Mouse (Mus musculus) intestine, embryonic 15.5 days (tissue): ENCODE measurements around the gene Cd7. TPM values are rescaled to one million over a fixed set of nuclear protein-coding genes. Genes with fewer than 3 reads are reported as not detected.
A peak's percentile ranks its signal among the peaks of the same experiment; 100 is the strongest.
"Not testable (repeated sequence)": the region's sequence is repeated elsewhere in the genome, so short reads cannot be mapped to it uniquely, and the experiment has no call there.

Source experiments
- ATAC-seq: fragments of 200-750 bp; cut with Nextera tagmentation; 2 replicates; pipeline ENCODE4 v1.8.0; 2017; ENCODE audit warnings: moderate TSS enrichment, moderate library complexity
- H3K27ac ChIP-seq: fragments of 300-500 bp; sonication (generic); 2 replicates; pipeline ENCODE4 v1.5.1; 2015; ENCODE audit warnings: mild to moderate bottlenecking, inconsistent platforms
- H3K27me3 ChIP-seq: fragments of 300-500 bp; sonication (generic); replicated peaks from 2 replicates; pipeline ENCODE4 v1.6.1; 2015; ENCODE audit warnings: inconsistent platforms
- H3K36me3 ChIP-seq: fragments of 300-500 bp; sonication (generic); 2 replicates; pipeline ENCODE4 v1.6.1; 2015; ENCODE audit warnings: inconsistent platforms
- H3K4me1 ChIP-seq: fragments of 300-500 bp; sonication (generic); replicated peaks from 2 replicates; pipeline ENCODE4 v1.6.1; 2015; ENCODE audit warnings: inconsistent platforms
- H3K4me2 ChIP-seq: fragments of 300-500 bp; sonication (generic); replicated peaks from 2 replicates; pipeline ENCODE4 v1.6.1; 2015; ENCODE audit warnings: mild to moderate bottlenecking, inconsistent platforms
- H3K4me3 ChIP-seq: fragments of 300-500 bp; sonication (generic); replicated peaks from 2 replicates; pipeline ENCODE4 v1.5.1; 2015; ENCODE audit warnings: inconsistent platforms
- H3K9ac ChIP-seq: fragments of 300-500 bp; sonication (generic); 2 replicates; pipeline ENCODE4 v1.6.1; 2015; ENCODE audit warnings: inconsistent platforms
- H3K9me3 ChIP-seq: fragments of 300-500 bp; sonication (generic); 2 replicates; pipeline ENCODE4 v1.6.1; 2016; ENCODE audit warnings: inconsistent platforms
- WGBS: fragments of 180-500 bp; shearing (Covaris S2); methylation state at CpG from one replicate; pipeline ENCODE4 v1.1.7; 2015; 5-methylcytosine and 5-hydroxymethylcytosine counted together
- polyA plus RNA-seq: library from polyadenylated mRNA; unstranded; fragments of >200 nt; fragmentation: Nextera tagmentation; extraction: Ambion mirVana; gene quantifications from 2 replicates; pipeline ENCODE4 v1.2.1, GENCODE M21; 2015

The Cd7 gene
- polyA plus RNA-seq, 1 experiment from 2014 or later = 6.1 TPM

DNA sequence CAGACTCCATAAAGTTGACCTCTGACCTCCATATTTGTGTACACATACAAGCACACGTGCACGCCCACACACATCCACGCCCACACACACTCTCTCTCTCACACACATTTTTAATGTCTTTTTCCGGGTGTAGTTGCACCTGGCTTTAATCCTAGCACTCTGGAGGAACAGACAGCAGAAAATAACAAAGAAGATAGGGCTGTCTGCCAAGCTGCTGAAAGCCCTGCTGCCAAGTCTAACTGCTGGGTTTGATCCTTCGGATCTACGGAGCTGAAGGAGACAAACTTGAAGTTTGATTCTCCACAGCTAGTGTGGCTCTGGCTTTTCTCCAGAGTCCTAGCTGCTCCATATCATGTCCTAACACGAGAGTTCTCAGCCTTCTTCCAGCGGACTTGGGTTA is 22.4 kb upstream of the Cd7 start:
- Histone ChIP-seq H3K27me3 (no peaks in the 10 kb centered on the region), H3K4me1 (peaks cover 11% of the 10 kb centered on the region; the same call in 1 of the 2 replicates), H3K36me3 (no peaks in the 10 kb centered on the region), H3K9ac (no peak overlapping the region), H3K27ac (peak overlapping the region; percentile 46; the same call in 1 of the 2 replicates), H3K4me2 (no peak overlapping the region), H3K9me3 (no peaks in the 10 kb centered on the region), H3K4me3 (no peak overlapping the region)
- no peak for ATAC-seq
- WGBS = 42% methylated on average over 8 of the region's 8 CpGs

DNA sequence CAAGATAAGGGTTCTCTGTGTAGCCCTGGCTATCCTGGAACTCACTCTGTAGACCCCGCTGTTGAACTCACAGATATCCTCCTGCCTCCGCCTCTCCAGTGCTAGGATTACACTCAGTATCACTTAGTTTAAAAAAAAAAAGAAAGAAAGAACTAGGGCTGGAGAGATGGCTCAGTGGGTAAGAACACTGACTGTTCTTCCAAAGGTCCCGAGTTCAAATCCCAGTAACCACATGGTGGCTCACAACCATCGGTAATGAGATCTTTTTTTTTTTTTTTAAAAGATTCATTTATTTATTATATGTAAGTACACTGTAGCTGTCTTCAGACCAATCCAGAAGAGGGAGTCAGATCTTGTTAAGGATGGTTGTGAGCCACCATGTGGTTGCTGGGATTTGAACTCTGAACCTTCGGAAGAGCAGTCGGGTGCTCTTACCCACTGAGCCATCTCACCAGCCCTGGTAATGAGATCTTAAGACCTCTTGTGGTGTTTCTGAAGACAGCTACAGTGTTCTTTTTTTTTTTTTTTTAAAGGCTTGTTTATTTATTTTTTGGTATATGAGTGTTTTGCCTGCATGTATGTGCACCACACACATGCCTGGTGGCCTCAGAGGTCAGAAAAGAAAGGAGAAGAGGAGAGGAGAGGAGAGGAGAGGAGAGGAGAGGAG is 21.3 kb upstream of the Cd7 start:
- H3K4me3 ChIP-seq, H3K27ac ChIP-seq, H3K36me3 ChIP-seq, H3K4me2 ChIP-seq, H3K9ac ChIP-seq, H3K9me3 ChIP-seq, ATAC-seq, H3K27me3 ChIP-seq: not testable (repeated sequence)
- WGBS = 93% methylated on average over 6 of the region's 6 CpGs
- peaks cover 17% of the 10 kb centered on the region; the same call in 1 of the 2 replicates for H3K4me1 ChIP-seq

DNA sequence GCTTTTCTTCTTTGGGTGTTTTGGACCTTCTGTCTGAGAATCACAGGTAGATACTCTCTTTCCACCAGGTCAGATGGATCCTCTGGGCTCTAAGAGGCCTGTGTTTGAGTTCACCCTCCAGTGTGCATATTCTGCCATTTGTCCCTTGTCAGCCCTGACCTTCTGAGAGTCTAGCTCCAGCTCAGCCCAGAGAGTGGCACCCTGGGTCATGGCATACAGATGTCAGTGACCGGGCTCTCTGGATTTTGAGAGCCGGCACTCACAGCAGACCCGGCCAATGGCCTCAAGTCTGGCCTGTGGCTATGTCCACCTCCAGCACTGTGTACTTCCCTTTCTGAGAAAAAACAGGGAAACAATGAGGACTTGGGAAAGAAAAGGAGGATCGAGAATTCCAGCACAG is 20.3 kb upstream of the Cd7 start:
- no peak overlapping the region for H3K9ac ChIP-seq
- H3K27me3 ChIP-seq = no peaks in the 10 kb centered on the region
- no peak for ATAC-seq
- H3K4me3 ChIP-seq = no peak overlapping the region
- peaks cover 17% of the 10 kb centered on the region; the same call in 1 of the 2 replicates for H3K4me1 ChIP-seq
- no peaks in the 10 kb centered on the region for H3K9me3 ChIP-seq
- H3K4me2 ChIP-seq = no peak overlapping the region
- no peak overlapping the region for H3K27ac ChIP-seq
- H3K36me3 ChIP-seq = no peaks in the 10 kb centered on the region
- WGBS = 91% methylated on average over 4 of the region's 4 CpGs

DNA sequence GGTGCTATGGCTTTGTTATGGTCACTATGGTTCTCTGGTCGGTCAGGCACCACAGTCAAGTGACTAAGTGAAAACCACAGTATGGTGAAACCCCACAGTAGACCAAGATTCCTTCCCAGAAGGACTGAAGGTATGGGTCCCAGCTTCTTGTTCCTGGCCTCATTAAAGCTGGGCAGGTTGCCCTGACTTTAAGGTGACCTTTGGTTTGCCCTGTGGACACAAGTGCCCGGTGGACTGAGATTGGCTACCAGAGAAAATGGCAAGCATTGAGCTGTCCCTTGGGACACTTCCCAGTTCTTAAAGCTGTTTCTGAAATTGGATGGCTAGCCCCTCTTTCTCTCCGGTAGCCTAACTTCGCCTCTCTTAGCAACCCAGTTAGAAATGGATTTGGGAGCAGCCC is 19.7 kb upstream of the Cd7 start:
- Histone ChIP-seq H3K4me3 (no peak overlapping the region), H3K36me3 (no peaks in the 10 kb centered on the region), H3K9me3 (no peaks in the 10 kb centered on the region), H3K27me3 (no peaks in the 10 kb centered on the region), H3K4me1 (peaks cover 17% of the 10 kb centered on the region; the same call in 1 of the 2 replicates), H3K9ac (no peak overlapping the region), H3K4me2 (no peak overlapping the region), H3K27ac (no peak overlapping the region)
- WGBS = 88% methylated on average over 4 of the region's 4 CpGs
- no peak for ATAC-seq

DNA sequence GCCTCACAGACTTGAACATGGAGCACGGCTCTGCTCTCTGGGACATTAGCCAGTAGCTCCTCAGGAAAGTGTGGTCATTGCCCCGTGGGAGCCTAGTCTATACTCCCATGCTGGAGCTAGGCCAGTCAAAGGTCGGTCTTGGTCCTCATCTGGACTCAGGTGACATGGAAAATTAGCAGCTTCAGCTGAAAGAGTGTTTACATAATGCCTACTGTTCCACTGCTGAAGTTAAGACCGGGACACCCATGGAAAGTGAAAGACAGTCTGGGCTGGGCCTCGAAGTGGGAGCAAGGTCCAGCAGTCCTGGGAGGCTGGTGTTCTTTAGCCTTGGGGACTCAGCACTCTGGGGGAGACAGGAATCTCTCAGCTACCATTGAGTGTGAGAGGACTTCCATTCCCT is 18.9 kb upstream of the Cd7 start:
- peak; percentile 84 for ATAC-seq
- WGBS = 50% methylated on average over 5 of the region's 5 CpGs
- peaks cover 17% of the 10 kb centered on the region; the same call in 1 of the 2 replicates for H3K4me1 ChIP-seq

DNA sequence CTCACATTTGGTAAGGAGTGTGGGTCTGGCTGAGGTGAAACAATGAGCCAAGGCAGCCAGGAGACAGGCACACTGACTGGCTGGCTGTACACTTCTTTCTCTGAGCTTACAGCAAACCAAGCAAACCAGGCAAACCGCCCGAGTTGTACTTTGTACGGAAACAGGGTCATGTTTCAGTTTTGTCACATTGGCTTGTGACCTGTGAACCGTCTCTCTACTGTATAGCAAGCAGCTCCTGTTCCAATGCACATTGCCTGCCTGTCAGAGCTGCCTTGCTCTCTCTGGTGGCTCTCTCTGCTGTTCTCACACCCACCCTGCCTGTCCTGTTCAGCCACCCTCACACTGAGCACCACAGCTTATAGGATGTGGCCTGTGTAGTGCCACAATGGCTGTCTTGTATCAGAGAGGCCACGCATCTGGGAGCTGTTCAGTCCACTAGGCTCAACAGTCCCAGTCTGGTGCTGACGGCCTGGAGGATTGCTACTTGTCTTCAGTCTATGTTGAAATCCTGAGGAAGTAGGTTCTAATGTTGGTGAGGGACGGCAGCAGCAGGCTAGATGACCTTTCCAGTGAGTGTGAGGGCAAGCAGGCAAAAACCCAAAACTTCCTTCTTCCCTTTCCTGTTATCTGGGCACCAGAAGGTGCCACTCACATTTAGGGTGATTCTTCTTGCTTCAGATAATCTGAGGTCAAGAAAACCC is 17.5 kb upstream of the Cd7 start:
- 41% methylated on average over 7 of the region's 7 CpGs for WGBS
- Histone ChIP-seq H3K27ac (peak overlapping the region; percentile 68), H3K36me3 (no peaks in the 10 kb centered on the region), H3K4me1 (peaks cover 17% of the 10 kb centered on the region; the same call in 1 of the 2 replicates), H3K4me2 (0 out of 2 replicates have a peak overlapping the region, but pooled peaks have one; percentile 0), H3K27me3 (no peaks in the 10 kb centered on the region), H3K9me3 (no peaks in the 10 kb centered on the region), H3K4me3 (no peak overlapping the region), H3K9ac (no peak overlapping the region)
- ATAC-seq = peak; percentile 67

More for the DNA sequence above, 18.9 kb upstream of the Cd7 start:
- H3K27ac ChIP-seq = peak overlapping the region; percentile 64
- no peak overlapping the region for H3K4me3 ChIP-seq
- no peak overlapping the region; the same call in 1 of the 2 replicates for H3K4me2 ChIP-seq
- no peaks in the 10 kb centered on the region for H3K36me3 ChIP-seq
- H3K9me3 ChIP-seq = no peaks in the 10 kb centered on the region
- no peak overlapping the region for H3K9ac ChIP-seq
- H3K27me3 ChIP-seq = no peaks in the 10 kb centered on the region

DNA sequence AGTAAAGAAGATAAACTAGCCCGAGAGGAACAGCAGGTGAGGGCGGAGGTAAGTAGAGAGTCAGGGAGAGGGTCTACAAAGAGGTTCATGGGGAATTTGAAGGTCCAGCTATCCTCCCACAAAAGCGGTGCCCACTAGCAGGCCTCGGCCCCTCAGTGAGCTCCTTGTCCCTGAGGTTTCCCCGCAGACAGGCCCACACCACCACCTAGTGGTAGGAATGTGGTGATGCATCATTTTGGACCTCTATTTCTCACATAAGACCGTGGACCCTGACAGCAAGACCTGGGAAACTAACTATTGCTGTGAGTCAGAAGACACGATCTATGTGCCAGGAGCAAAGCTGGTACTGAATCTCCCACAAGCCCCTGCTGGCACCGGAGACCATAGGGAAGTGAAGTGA is 14.3 kb upstream of the Cd7 start:
- Histone ChIP-seq H3K4me3 (no peak overlapping the region), H3K9ac (no peak overlapping the region), H3K36me3 (no peaks in the 10 kb centered on the region), H3K27me3 (no peaks in the 10 kb centered on the region), H3K27ac (no peak overlapping the region), H3K9me3 (no peaks in the 10 kb centered on the region), H3K4me2 (no peak overlapping the region), H3K4me1 (peaks cover 17% of the 10 kb centered on the region; the same call in 1 of the 2 replicates)
- WGBS = 13% methylated on average over 8 of the region's 8 CpGs
- peak; percentile 37; the same call in 1 of the 2 replicates for ATAC-seq

DNA sequence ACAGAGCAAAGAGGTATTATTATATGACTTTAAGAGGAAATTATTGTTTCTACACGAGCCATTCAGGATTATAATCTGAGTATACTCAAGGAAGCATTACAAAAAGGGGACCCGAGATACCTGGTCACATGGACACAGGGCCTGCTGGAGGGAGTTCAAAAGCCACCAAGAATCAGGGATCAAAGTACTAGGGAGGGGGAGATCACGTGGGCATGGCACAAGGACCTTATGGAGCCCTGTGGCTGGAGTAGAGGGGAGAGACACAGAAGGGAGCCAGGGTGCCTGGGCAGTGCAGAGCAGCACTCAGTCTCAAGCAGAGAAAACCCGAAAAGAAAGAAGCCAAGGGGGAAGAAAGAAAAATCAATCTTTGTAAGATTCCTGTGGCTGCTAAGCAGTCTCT is 13.2 kb upstream of the Cd7 start:
- no peaks in the 10 kb centered on the region for H3K36me3 ChIP-seq
- no peak overlapping the region for H3K27ac ChIP-seq
- H3K9me3 ChIP-seq = no peaks in the 10 kb centered on the region
- H3K9ac ChIP-seq = no peak overlapping the region
- no peaks in the 10 kb centered on the region for H3K27me3 ChIP-seq
- H3K4me3 ChIP-seq = no peak overlapping the region
- WGBS = 60% methylated on average over 4 of the region's 4 CpGs
- peaks cover 8% of the 10 kb centered on the region; the same call in 1 of the 2 replicates for H3K4me1 ChIP-seq
- H3K4me2 ChIP-seq = no peak overlapping the region
- ATAC-seq = peak; percentile 48; the same call in 1 of the 2 replicates

DNA sequence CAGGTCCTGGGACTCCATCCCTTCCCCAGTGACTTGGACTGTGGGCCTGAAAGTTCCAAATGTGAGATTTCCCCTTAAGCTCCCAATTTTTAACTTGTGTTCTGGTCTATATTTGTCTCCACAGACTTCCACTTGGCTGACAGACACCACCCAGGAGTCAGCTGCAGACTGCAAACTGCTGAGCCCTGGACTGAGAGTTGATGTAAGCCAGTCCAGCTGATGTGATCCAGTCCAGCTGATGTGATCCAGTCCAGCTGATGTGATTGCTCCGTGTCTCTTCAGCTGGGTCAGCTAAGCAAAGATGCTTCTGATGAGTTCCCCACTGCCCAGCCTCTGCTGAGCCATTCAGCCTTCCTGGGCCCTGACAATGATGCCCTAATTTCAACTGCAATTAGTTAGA is 12.6 kb upstream of the Cd7 start:
- Histone ChIP-seq H3K9ac (no peak overlapping the region), H3K27me3 (no peaks in the 10 kb centered on the region), H3K4me3 (no peak overlapping the region), H3K4me2 (no peak overlapping the region), H3K4me1 (peaks cover 8% of the 10 kb centered on the region; the same call in 1 of the 2 replicates), H3K9me3 (no peaks in the 10 kb centered on the region), H3K36me3 (no peaks in the 10 kb centered on the region), H3K27ac (no peak overlapping the region)
- 30% methylated on average over 1 of the region's 1 CpGs for WGBS
- ATAC-seq = 0 out of 2 replicates have a peak, but pooled peaks have one; percentile 29

DNA sequence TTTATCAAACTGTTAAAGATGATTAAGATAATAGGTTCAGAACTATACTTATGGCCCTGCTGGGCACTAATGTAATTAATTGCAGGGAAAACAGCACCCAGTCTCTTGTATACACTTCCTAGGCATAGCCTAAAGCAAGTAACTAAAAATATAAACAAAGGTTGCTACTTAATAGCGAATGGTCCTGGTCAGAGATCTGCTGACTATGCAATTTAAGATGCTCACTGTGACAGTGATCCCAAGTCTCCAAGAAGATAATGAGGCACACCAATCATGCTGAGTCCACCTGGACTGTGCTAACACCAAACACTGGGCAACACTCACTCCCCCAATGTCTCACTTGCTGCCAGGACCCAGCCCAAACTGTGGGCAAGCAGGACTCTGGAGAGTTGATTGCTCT is 10.6 kb upstream of the Cd7 start:
- H3K4me2 ChIP-seq = no peak overlapping the region

DNA sequence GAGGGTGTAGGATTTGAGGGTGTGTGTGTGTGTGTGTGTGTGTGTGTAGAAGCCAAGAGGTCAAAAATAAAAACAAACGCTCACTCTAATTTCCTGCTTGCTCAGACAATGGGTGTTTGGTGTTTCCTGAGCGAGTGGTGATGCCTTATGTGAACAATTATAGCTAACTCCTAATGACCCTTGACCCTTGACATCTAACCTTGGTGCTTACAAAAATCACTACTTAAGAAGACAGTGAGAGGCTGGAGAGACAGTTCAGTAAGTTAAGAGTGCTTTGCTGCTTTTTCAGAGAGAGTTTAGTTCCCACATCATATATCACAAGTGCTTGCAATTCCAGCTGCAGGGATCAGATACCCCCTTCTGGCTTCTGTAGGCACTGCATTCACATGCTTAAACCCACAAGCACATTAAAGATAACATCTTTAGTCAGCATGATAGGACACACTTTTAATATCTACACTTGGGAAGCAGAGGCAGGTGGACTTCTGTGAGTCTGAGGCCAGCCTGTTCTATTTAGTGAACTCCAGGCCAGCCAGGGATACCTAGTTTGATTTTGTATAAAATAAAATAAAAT is 8.7 kb upstream of the Cd7 start:
- Histone ChIP-seq H3K4me3 (no peak overlapping the region), H3K4me1 (no peaks in the 10 kb centered on the region), H3K9ac (no peak overlapping the region), H3K27me3 (no peaks in the 10 kb centered on the region), H3K36me3 (no peaks in the 10 kb centered on the region), H3K9me3 (no peaks in the 10 kb centered on the region), H3K4me2 (no peak overlapping the region), H3K27ac (no peak overlapping the region)
- no peak for ATAC-seq
- WGBS = 62% methylated on average over 2 of the region's 2 CpGs

More for the DNA sequence above, 10.6 kb upstream of the Cd7 start:
- H3K36me3 ChIP-seq = no peaks in the 10 kb centered on the region
- 51% methylated on average over 1 of the region's 1 CpGs for WGBS
- ATAC-seq = no peak
- no peaks in the 10 kb centered on the region for H3K9me3 ChIP-seq
- H3K9ac ChIP-seq = no peak overlapping the region
- no peak overlapping the region for H3K4me3 ChIP-seq
- H3K27me3 ChIP-seq = no peaks in the 10 kb centered on the region
- peaks cover 2% of the 10 kb centered on the region; the same call in 1 of the 2 replicates for H3K4me1 ChIP-seq
- H3K27ac ChIP-seq = no peak overlapping the region

DNA sequence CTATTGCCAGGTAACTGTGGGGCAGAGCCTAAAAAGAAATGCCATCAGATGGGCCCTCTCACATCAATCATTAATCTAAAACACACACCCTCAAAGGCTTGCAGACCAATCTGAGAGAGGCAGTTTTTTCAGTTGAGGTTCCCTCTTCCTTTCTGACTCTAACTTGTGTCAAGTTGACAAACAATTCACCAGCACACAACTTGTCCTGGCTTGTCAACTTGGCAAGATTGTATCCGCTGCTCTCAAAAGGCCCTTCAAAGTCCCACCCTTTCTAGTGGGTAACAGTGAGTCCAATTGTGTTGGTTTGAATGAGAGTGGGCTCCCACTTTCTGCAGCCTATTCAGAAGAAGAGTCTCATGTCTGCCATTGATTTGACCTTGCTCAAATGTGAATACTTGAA is 6.1 kb upstream of the Cd7 start:
- no peak for ATAC-seq

More for the DNA sequence above, 6.1 kb upstream of the Cd7 start:
- Histone ChIP-seq H3K9ac (no peak overlapping the region), H3K27me3 (no peaks in the 10 kb centered on the region), H3K4me2 (no peak overlapping the region), H3K9me3 (no peaks in the 10 kb centered on the region), H3K36me3 (no peaks in the 10 kb centered on the region), H3K4me3 (no peak overlapping the region), H3K4me1 (no peaks in the 10 kb centered on the region), H3K27ac (no peak overlapping the region)
- 82% methylated on average over 1 of the region's 1 CpGs for WGBS
